Mouse (Mus musculus) testis, adult 2 months (tissue): ENCODE results near the gene Mrpl12. TPM values are rescaled to one million over a fixed set of nuclear protein-coding genes. Genes with fewer than 3 reads are reported as not detected.

Experiments
- H3K27ac ChIP-seq: fragments of 200-500 bp; 2 replicates; pipeline ENCODE4 v1.5.1; 2012; ENCODE audit warnings: low read depth, low read length; ENCODE audit not compliant: control insufficient read depth, insufficient read depth
- H3K27me3 ChIP-seq: fragments of 200-500 bp; 2 replicates; pipeline ENCODE4 v1.6.1; 2012; ENCODE audit warnings: mild to moderate bottlenecking, low read length, moderate library complexity; ENCODE audit not compliant: control insufficient read depth, insufficient read depth
- H3K36me3 ChIP-seq: fragments of 200-500 bp; 2 replicates; pipeline ENCODE4 v1.6.1; 2012; ENCODE audit warnings: mild to moderate bottlenecking, low read length; ENCODE audit not compliant: control insufficient read depth, insufficient read depth
- H3K4me1 ChIP-seq: fragments of 200-500 bp; 2 replicates; pipeline ENCODE4 v1.6.1; 2012; ENCODE audit warnings: low read length; ENCODE audit not compliant: control insufficient read depth, insufficient read depth
- H3K4me3 ChIP-seq: fragments of 200-500 bp; 2 replicates; pipeline ENCODE4 v1.5.1; 2012; ENCODE audit warnings: low read depth, mild to moderate bottlenecking, low read length, moderate library complexity, mixed read lengths; ENCODE audit not compliant: control insufficient read depth
- CTCF ChIP-seq: fragments of 200-500 bp; IDR thresholded peaks from 2 replicates; pipeline ENCODE4 v1.5.1; 2012; ENCODE audit warnings: low read depth, mild to moderate bottlenecking, inconsistent platforms, low read length, moderate library complexity; ENCODE audit not compliant: control insufficient read depth, insufficient read depth, insufficient replicate concordance
- POLR2A ChIP-seq: fragments of 200-500 bp; IDR thresholded peaks from 2 replicates; pipeline ENCODE4 v1.6.1; 2012; ENCODE audit warnings: low read depth, mild to moderate bottlenecking, inconsistent platforms, low read length, moderate library complexity; ENCODE audit not compliant: control insufficient read depth
- polyA plus RNA-seq: library from polyadenylated mRNA; depleted of rRNA; stranded (reverse); fragments of >200 nt; gene quantifications from 2 replicates; pipeline ENCODE4 v1.2.3, GENCODE M21; 2012

The Mrpl12 gene
- polyA plus RNA-seq, 1 experiment: 84.6 TPM

GRCm38 (mm10) chr11:120492024-120492877 is 7.8 kb downstream of the Mrpl12 start:
- Histone ChIP-seq H3K4me1 (peaks cover 11% of the 10 kb centered on the region), H3K27ac (peak overlapping the region; percentile 59; the same call in 1 of the 2 replicates), H3K27me3 (no peaks in the 10 kb centered on the region), H3K36me3 (no peaks in the 10 kb centered on the region; the same call in 1 of the 2 replicates), H3K4me3 (peak overlapping the region; percentile 96)
- TF ChIP-seq CTCF (no peak), POLR2A (no peak)

- Histone ChIP-seq H3K4me1 (peaks cover 11% of the 10 kb centered on the region), H3K27me3 (no peaks in the 10 kb centered on the region), H3K36me3 (no peaks in the 10 kb centered on the region; the same call in 1 of the 2 replicates), H3K27ac (no peak overlapping the region), H3K4me3 (no peak overlapping the region)
- TF ChIP-seq CTCF: no peak
- no peak for TF ChIP-seq POLR2A
Measured at GRCm38 (mm10) chr11:120492878-120493203, 8.4 kb downstream of the Mrpl12 start.

DNA sequence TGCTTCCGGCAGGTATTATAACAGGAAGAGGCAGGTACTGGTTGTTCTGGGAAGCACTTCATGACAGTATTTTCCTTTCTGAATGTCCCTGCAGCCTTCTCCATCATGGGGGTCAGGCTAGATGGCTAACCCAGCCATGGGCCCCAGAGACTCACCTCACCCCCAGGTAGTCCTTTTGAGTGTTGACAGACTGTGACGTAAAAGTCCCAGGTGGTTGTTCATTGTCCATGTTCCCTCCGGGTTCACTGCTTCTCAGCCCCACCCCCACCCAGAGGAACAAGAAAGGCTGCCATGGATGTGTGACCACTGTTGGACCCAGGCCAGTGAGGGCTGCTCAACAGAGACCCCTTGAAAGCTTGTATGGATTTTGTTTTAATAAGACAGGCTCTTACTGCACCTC is 8.9 kb downstream of the Mrpl12 start:
- no peaks in the 10 kb centered on the region; the same call in 1 of the 2 replicates for H3K36me3 ChIP-seq
- no peaks in the 10 kb centered on the region for H3K27me3 ChIP-seq
- H3K4me1 ChIP-seq: peaks cover 11% of the 10 kb centered on the region
- no peak overlapping the region for H3K27ac ChIP-seq
- no peak for TF ChIP-seq POLR2A
- H3K4me3 ChIP-seq: no peak overlapping the region

GRCm38 (mm10) chr11:120493911-120494310 is 9.5 kb downstream of the Mrpl12 start:
- Histone ChIP-seq H3K27ac (no peak overlapping the region), H3K27me3 (no peaks in the 10 kb centered on the region), H3K36me3 (no peaks in the 10 kb centered on the region; the same call in 1 of the 2 replicates), H3K4me1 (peaks cover 11% of the 10 kb centered on the region), H3K4me3 (no peak overlapping the region)
- no peak for TF ChIP-seq CTCF
- no peak for TF ChIP-seq POLR2A

- peaks cover under 1% of the 10 kb centered on the region; the same call in 1 of the 2 replicates for H3K4me1 ChIP-seq
- H3K27ac ChIP-seq: no peak overlapping the region; the same call in 1 of the 2 replicates
- H3K4me3 ChIP-seq: no peak overlapping the region
- H3K36me3 ChIP-seq: no peaks in the 10 kb centered on the region; the same call in 1 of the 2 replicates
- TF ChIP-seq CTCF: no peak
- no peak for TF ChIP-seq POLR2A
- no peaks in the 10 kb centered on the region for H3K27me3 ChIP-seq
Measured at GRCm38 (mm10) chr11:120497436-120497835, 13.0 kb downstream of the Mrpl12 start.

DNA sequence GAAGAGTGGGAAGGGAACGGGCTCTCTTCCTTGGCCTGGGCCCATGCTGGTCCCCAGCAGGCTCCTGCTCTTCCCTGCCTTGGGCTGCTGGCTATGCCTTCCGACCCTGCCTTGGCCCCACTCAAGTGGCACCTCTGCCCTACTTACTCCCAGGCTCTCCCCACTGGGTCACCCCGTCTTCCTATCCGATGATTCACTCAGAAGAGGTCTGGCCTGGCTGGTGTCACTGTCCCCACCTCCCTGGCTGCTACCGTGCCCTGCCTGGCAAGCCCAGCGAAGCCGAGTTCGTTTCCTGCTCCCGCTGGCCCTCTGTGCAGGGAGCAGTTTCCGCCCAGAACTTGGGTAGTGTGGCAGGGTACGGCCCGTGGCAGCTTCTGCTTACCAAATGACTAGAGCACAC is 13.8 kb downstream of the Mrpl12 start:
- Histone ChIP-seq H3K27me3 (no peaks in the 10 kb centered on the region), H3K4me3 (no peak overlapping the region), H3K27ac (no peak overlapping the region), H3K36me3 (no peaks in the 10 kb centered on the region; the same call in 1 of the 2 replicates), H3K4me1 (no peaks in the 10 kb centered on the region; the same call in 1 of the 2 replicates)
- no peak for TF ChIP-seq POLR2A
- no peak for TF ChIP-seq CTCF

DNA sequence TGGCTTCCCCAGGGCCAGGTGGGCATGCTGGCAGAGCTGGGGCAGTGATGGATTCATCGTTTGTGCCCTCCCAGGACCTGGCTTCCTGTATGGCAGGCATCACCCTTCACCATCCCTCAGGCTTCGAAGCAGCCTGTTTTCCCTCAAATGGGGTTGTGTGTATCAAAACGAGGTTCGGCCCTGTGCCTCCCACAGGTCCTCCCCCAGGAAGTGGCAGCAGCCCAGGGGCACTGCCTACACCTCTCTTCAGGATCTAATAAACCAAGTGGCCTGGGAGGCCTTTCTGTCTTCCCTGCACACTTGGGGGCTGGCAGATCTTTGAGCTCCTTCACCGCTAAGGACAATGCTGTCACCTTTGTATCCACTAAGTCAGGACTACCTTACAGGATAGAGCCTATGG is 14.5 kb downstream of the Mrpl12 start:
- H3K27ac ChIP-seq: no peak overlapping the region
- no peaks in the 10 kb centered on the region for H3K4me1 ChIP-seq
- no peaks in the 10 kb centered on the region for H3K27me3 ChIP-seq
- no peak for TF ChIP-seq POLR2A
- TF ChIP-seq CTCF: no peak
- no peak overlapping the region for H3K4me3 ChIP-seq
- H3K36me3 ChIP-seq: no peaks in the 10 kb centered on the region; the same call in 1 of the 2 replicates

DNA sequence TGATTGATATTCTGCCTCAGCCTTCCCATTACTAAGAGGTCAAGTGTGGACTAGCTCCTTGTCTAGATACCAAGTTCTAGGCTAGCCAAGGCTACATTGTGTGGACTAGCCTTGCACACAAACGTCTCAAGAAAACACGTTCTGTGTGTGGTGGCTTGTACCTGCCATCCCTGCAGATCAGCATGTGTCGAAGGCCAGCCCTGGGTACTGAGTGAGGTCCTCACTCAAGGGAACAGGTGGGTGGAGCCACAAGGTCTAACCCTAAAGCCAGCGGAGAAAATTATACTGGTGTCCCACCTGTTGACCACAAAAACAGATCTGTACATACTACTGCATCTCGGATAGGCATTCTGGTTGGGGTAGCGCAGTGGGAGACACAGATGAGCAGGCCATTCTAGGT is 15.5 kb downstream of the Mrpl12 start:
- no peaks in the 10 kb centered on the region for H3K4me1 ChIP-seq
- no peak for TF ChIP-seq CTCF
- no peak; the same call in 1 of the 2 replicates for TF ChIP-seq POLR2A
- H3K27me3 ChIP-seq: no peaks in the 10 kb centered on the region
- H3K4me3 ChIP-seq: no peak overlapping the region
- no peaks in the 10 kb centered on the region; the same call in 1 of the 2 replicates for H3K36me3 ChIP-seq
- H3K27ac ChIP-seq: no peak overlapping the region
